Mouse (Mus musculus): Measurements from ENCODE around the gene Vmn1r16. TPM values are rescaled to one million over a fixed set of nuclear protein-coding genes. Genes with fewer than 3 reads are reported as not detected.
"Not testable (repeated sequence)": the region's sequence is repeated elsewhere in the genome, so short reads cannot be mapped to it uniquely, and the experiment has no call there.

Gene Vmn1r16
- 0.19 TPM in 1 of 2 replicates, not detected in the other for total RNA-seq (2015; ENCODE audit: low replicate concordance)
- 0.84 TPM in 1 of 2 replicates, not detected in the other for total RNA-seq (2017; ENCODE audit: low replicate concordance)

- ATAC-seq (replicated peaks; ENCODE audit: low FRiP score, poor library complexity, severe bottlenecking) = no peak
These were observed at the start of gene Vmn1r16 for GRCm38 (mm10) chr6:57329394-57329793. Gene Vmn1r16 (minus strand): TSS chr6:57329494.

DNA sequence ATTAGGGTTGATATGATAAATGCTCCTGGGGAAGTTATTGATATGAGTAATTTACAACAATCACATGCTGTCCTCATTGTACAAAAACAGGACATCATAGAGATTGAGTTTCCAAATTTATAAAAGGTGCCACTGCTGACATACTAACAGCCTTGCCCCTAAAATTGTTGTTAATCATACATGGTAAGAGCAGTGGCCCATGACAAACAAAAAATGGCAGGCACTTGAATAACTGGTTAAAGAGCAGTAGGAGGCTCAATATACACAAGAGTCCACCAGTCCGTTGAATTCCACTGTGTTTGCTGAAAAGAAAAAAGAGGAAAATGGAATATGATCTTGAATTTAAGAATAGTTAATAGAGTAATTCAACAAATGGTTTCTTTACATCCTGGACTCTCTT lies 38.2 kb upstream of the Vmn1r16 start:
- ATAC-seq (replicated peaks; ENCODE audit: low FRiP score, poor library complexity, severe bottlenecking) = no peak

GRCm38 (mm10) chr6:57365866-57366265 lies 36.6 kb upstream of the Vmn1r16 start:
- not testable (repeated sequence) for ATAC-seq (replicated peaks; ENCODE audit: low FRiP score, poor library complexity, severe bottlenecking)

DNA sequence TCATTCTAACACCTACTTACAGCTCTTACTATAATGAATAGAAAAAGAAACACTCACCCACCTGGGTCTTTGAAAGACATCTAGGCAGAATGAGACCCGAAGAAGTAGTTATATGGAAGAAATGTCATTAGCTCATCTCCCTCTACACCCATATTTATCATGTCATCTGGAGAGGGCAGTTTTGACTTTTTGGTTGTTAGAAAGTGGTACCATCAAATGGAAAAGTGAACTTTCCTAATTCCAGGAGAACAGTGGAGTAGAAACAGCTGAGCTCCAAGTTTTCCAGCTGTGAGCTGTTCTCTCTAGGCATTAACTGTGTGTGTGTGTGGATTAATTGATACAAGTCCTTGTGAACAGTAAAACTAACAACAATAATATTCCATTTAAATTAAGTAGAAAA lies 34.3 kb upstream of the Vmn1r16 start, which contains the start of gene Vmn1r17:
Vmn1r17 (minus strand) TSS at position 101 of the 400 bp plus-strand sequence.
- ATAC-seq (replicated peaks; ENCODE audit: low FRiP score, poor library complexity, severe bottlenecking) = no peak

DNA sequence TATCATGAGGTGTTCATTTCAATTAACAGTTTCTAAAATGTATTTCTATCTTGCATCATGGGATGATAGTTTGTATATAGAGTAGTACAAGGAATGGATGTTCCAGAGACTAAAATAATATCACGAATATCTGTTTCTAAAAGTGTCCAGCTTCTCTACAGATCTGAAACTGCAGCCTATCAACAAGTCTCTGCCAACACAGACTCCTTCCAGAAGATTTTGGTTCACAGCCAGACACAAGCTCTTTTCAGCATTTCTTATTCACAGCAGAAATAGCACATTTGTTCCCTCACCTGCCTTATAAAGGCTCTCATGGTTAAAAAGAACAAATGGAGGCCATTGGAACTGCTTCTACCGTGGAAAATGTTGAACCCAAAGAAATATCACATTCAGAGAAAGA lies 27.6 kb upstream of the Vmn1r16 start:
- ATAC-seq (replicated peaks; ENCODE audit: low FRiP score, poor library complexity, severe bottlenecking) = no peak

DNA sequence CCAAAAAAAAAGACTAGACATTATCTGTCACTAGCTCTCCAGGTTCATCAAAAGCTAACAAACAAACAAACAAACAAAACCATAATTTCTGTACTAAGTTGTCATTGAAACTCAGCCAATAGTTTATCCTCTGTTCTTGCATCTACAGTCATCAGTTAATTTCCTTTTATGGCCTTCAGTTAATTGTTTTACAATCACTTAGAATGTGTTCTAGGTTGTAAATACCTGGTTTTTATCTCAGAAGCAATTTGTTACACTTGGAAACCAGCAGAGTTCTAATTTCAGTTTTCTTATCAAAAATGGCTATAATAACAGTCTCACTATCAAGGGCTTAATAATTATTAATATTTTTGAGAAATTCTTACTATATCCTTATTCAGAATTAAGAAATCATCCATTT lies 3.1 kb downstream of the Vmn1r16 start:
- ATAC-seq (replicated peaks; ENCODE audit: low FRiP score, poor library complexity, severe bottlenecking) = no peak

- ATAC-seq (replicated peaks; ENCODE audit: low FRiP score, poor library complexity, severe bottlenecking) = no peak
These were observed 50.3 kb downstream of the Vmn1r16 start for GRCm38 (mm10) chr6:57278952-57279351.

- no peak for ATAC-seq (replicated peaks; ENCODE audit: low FRiP score, poor library complexity, severe bottlenecking)
These were observed 56.8 kb downstream of the Vmn1r16 start for GRCm38 (mm10) chr6:57272517-57272916.

GRCm38 (mm10) chr6:57271881-57272280 lies 57.4 kb downstream of the Vmn1r16 start:
- no peak for ATAC-seq (replicated peaks; ENCODE audit: low FRiP score, poor library complexity, severe bottlenecking)

Other genes with a start within 250 kb of the Vmn1r16 start
- gene Vmn1r10, start 220.0 kb downstream of the Vmn1r16 start, total RNA-seq (2015; ENCODE audit: low replicate concordance) = not detected in 2 replicates
- gene Vmn1r10, start 220.0 kb downstream of the Vmn1r16 start, total RNA-seq (2017; ENCODE audit: low replicate concordance) = not detected in 2 replicates
- not detected in 2 replicates for gene Vmn1r11, start 196.0 kb downstream of the Vmn1r16 start, total RNA-seq (2015; ENCODE audit: low replicate concordance)
- not detected in 2 replicates for gene Vmn1r11, start 196.0 kb downstream of the Vmn1r16 start, total RNA-seq (2017; ENCODE audit: low replicate concordance)
- gene Vmn1r12, start 172.6 kb downstream of the Vmn1r16 start, total RNA-seq (2015; ENCODE audit: low replicate concordance) = not detected in 2 replicates
- gene Vmn1r12, start 172.6 kb downstream of the Vmn1r16 start, total RNA-seq (2017; ENCODE audit: low replicate concordance) = not detected in 2 replicates
- gene Vmn1r13, start 126.2 kb downstream of the Vmn1r16 start, total RNA-seq (2015; ENCODE audit: low replicate concordance) = not detected in 2 replicates
- 0.17 TPM in 1 of 2 replicates, not detected in the other for gene Vmn1r13, start 126.2 kb downstream of the Vmn1r16 start, total RNA-seq (2017; ENCODE audit: low replicate concordance)
- not detected in 2 replicates for gene Vmn1r14, start 97.8 kb downstream of the Vmn1r16 start, total RNA-seq (2015; ENCODE audit: low replicate concordance)
- gene Vmn1r14, start 97.8 kb downstream of the Vmn1r16 start, total RNA-seq (2017; ENCODE audit: low replicate concordance) = not detected in 2 replicates
- not detected in 2 replicates for gene Vmn1r15, start 71.5 kb downstream of the Vmn1r16 start, total RNA-seq (2015; ENCODE audit: low replicate concordance)
- not detected in 2 replicates for gene Vmn1r15, start 71.5 kb downstream of the Vmn1r16 start, total RNA-seq (2017; ENCODE audit: low replicate concordance)
- not detected in 2 replicates for gene Vmn1r17, start 34.2 kb upstream of the Vmn1r16 start, total RNA-seq (2015; ENCODE audit: low replicate concordance)
- gene Vmn1r17, start 34.2 kb upstream of the Vmn1r16 start, total RNA-seq (2017; ENCODE audit: low replicate concordance) = not detected in 2 replicates
- gene Vmn1r18, start 66.3 kb upstream of the Vmn1r16 start, total RNA-seq (2015; ENCODE audit: low replicate concordance) = not detected in 2 replicates
- gene Vmn1r18, start 66.3 kb upstream of the Vmn1r16 start, total RNA-seq (2017; ENCODE audit: low replicate concordance) = 0.56 TPM in 1 of 2 replicates, not detected in the other
- gene Vmn1r19, start 74.3 kb upstream of the Vmn1r16 start, total RNA-seq (2015; ENCODE audit: low replicate concordance) = not detected in 2 replicates
- gene Vmn1r19, start 74.3 kb upstream of the Vmn1r16 start, total RNA-seq (2017; ENCODE audit: low replicate concordance) = not detected in 2 replicates
- not detected in 2 replicates for gene Vmn1r20, start 99.4 kb upstream of the Vmn1r16 start, total RNA-seq (2015; ENCODE audit: low replicate concordance)
- gene Vmn1r20, start 99.4 kb upstream of the Vmn1r16 start, total RNA-seq (2017; ENCODE audit: low replicate concordance) = 0.14 TPM in 1 of 2 replicates, not detected in the other
- gene Ppm1k, start 206.0 kb upstream of the Vmn1r16 start, total RNA-seq (2015; ENCODE audit: low replicate concordance) = 0.38 and 1.0 TPM in 2 replicates
- 1.4 and 1.7 TPM in 2 replicates for gene Ppm1k, start 206.0 kb upstream of the Vmn1r16 start, total RNA-seq (2017; ENCODE audit: low replicate concordance)

All from erythroblast, adult 5-6 weeks (primary cell).